Mouse (Mus musculus) adrenal gland, postnatal 4 days (tissue): ENCODE measurements around the gene Robo2. TPM values are rescaled to one million over a fixed set of nuclear protein-coding genes. Genes with fewer than 3 reads are reported as not detected.

Experiments
- DNase-seq, 2 experiments: peaks; one replicate each; pipeline ENCODE4 v3.0.0; 2021 to 2022; ENCODE audit warnings: low spot score in 2 of 2, mixed read lengths in 2 of 2
- total RNA-seq, 2 experiments: library from RNA; stranded (reverse); gene quantifications; 2 replicates each; pipeline ENCODE4 v1.2.3; 2021

The Robo2 gene
- total RNA-seq, 2 experiments from 2014 or later: 9.3 to 18.9 TPM

GRCm38 (mm10) chr16:74338969-74339630, 72.5 kb downstream of the Robo2 start:
- no peak for DNase-seq

GRCm38 (mm10) chr16:74321666-74322371, 89.8 kb downstream of the Robo2 start:
- DNase-seq: no peak

- DNase-seq: no peak
These were observed 95.5 kb downstream of the Robo2 start for GRCm38 (mm10) chr16:74316150-74316549.

GRCm38 (mm10) chr16:74313222-74313621, 98.4 kb downstream of the Robo2 start:
- DNase-seq: no peak

- DNase-seq: no peak
These were observed 104.1 kb downstream of the Robo2 start for GRCm38 (mm10) chr16:74307543-74307887.

GRCm38 (mm10) chr16:74306876-74307542, 104.6 kb downstream of the Robo2 start:
- no peak for DNase-seq

GRCm38 (mm10) chr16:74287878-74288277, 123.7 kb downstream of the Robo2 start:
- no peak for DNase-seq

GRCm38 (mm10) chr16:74282549-74282948, 129.1 kb downstream of the Robo2 start:
- no peak for DNase-seq

GRCm38 (mm10) chr16:74276855-74277573, 134.6 kb downstream of the Robo2 start:
- no peak for DNase-seq

- DNase-seq: no peak
These were observed 137.0 kb downstream of the Robo2 start for GRCm38 (mm10) chr16:74274596-74274995.

- no peak for DNase-seq
These were observed 138.6 kb downstream of the Robo2 start for GRCm38 (mm10) chr16:74272993-74273392.

GRCm38 (mm10) chr16:74258241-74258640, 153.4 kb downstream of the Robo2 start:
- no peak for DNase-seq

- no peak for DNase-seq
These were observed 167.2 kb downstream of the Robo2 start for GRCm38 (mm10) chr16:74244452-74244851.

- no peak for DNase-seq
These were observed 170.1 kb downstream of the Robo2 start for GRCm38 (mm10) chr16:74241534-74241933.

GRCm38 (mm10) chr16:74237411-74237930, 174.2 kb downstream of the Robo2 start:
- DNase-seq: no peak

- no peak for DNase-seq
These were observed 177.1 kb downstream of the Robo2 start for GRCm38 (mm10) chr16:74234393-74235059.

- DNase-seq: no peak
These were observed 178.0 kb downstream of the Robo2 start for GRCm38 (mm10) chr16:74233596-74233995.

- DNase-seq: no peak
These were observed 184.3 kb downstream of the Robo2 start for GRCm38 (mm10) chr16:74227285-74227684.

GRCm38 (mm10) chr16:74225423-74226272, 186.0 kb downstream of the Robo2 start:
- DNase-seq: no peak

- no peak for DNase-seq
These were observed 189.1 kb downstream of the Robo2 start for GRCm38 (mm10) chr16:74222501-74222900.
